Mouse (Mus musculus) thymus, postnatal 25 days (tissue): ENCODE data around the gene Mlx.

Experiments
- DNase-seq: peaks from one replicate; pipeline ENCODE4 v3.0.0; 2022

The Mlx gene

GRCm38 (mm10) chr11:101086756-101087681 lies at the start of gene Mlx:
Gene Mlx (plus strand): TSS chr11:101087277.
- DNase-seq: peak; percentile 88

DNA sequence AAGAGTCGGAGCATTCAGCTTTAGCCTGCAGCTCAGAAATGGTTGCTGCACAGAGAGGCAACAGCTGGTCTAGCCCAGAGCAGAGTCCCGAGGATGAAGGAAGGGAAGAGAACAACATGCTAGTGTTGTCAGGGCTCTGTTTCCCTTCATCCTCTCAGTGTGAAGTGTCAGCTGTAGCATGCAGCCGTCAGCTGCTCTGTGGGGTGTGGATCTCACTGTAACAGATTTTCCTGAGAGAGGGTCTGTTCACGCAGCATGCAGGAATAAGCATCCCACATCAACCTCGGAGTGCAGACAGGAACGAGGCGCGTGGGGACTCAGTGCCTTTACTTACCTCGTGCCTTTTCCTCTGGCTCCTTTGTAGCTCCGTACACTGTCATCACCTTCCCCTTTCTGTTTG lies 49.3 kb upstream of the Mlx start:
- DNase-seq: no peak

- DNase-seq: peak; percentile 41
Measured at GRCm38 (mm10) chr11:101045826-101046225, 41.3 kb upstream of the Mlx start.

GRCm38 (mm10) chr11:101046440-101046839 lies 40.6 kb upstream of the Mlx start:
- DNase-seq: peak; percentile 55

GRCm38 (mm10) chr11:101047502-101047901 lies 39.6 kb upstream of the Mlx start:
- no peak for DNase-seq

DNA sequence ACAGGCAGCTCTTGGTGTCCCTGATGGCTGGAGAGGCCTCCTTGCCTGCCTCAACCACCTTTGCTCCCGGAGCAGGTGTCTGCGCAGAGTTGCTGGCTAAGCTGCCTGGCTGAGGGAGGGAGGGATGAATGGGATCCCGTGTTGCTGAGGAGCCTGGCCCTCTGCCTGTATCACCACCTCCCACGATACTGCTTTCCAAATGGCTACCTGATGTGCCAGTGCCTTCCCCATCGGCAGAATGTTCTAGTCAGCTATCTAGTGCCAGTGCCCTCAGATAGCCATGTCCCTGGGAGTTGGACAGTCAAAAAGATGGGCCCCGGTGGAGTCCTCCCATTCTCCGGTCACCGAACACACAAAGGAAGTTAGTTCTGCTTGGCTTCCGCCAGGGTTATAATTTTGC lies 36.7 kb upstream of the Mlx start:
- no peak for DNase-seq

GRCm38 (mm10) chr11:101051051-101051493 lies 36.0 kb upstream of the Mlx start:
- DNase-seq: no peak

- no peak for DNase-seq
Measured at GRCm38 (mm10) chr11:101051617-101052016, 35.5 kb upstream of the Mlx start.

- no peak for DNase-seq
Measured at GRCm38 (mm10) chr11:101052751-101053473, 34.2 kb upstream of the Mlx start.

DNA sequence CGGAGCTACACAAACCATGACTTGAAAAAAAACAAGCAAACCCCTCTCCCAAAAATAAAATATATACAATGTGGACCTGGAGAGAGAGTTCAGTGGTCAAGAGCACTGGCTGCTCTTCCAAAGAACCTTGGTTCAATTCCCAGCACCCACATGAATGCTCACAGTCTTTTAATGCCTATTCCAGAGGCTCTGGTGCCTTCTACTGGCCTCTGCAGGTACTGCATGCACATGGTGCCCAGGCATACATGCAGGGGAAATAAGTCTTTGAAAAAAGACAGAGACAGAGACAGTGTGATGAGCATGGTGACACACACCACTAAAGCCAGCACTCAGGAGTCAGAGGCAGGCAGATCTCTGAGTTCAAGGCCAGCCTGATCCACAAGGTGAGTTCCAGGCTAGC lies 33.1 kb upstream of the Mlx start:
- peak; percentile 54 for DNase-seq

- DNase-seq: no peak
Measured at GRCm38 (mm10) chr11:101055418-101055817, 31.7 kb upstream of the Mlx start.

GRCm38 (mm10) chr11:101056885-101057284 lies 30.2 kb upstream of the Mlx start:
- no peak for DNase-seq

DNA sequence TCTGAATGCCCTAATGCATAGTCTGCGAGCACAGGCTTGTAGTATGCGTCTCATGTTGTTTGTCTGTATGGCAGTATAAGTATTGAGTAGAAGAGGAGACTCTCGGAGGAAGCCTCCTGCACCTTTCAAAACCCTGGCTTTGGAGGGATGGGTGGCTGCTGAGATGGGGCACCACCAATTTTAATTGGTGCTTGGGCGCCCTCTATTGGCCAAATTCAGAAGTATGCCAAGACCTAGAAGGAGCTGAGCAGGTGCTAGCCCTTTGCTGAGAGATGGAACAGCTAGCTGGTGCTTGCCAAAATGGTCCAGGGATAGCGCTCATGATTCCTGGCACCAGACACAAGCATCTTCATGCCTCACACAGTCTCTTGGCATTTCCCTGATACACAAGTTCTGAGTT lies 29.2 kb upstream of the Mlx start:
- DNase-seq: peak; percentile 92

DNA sequence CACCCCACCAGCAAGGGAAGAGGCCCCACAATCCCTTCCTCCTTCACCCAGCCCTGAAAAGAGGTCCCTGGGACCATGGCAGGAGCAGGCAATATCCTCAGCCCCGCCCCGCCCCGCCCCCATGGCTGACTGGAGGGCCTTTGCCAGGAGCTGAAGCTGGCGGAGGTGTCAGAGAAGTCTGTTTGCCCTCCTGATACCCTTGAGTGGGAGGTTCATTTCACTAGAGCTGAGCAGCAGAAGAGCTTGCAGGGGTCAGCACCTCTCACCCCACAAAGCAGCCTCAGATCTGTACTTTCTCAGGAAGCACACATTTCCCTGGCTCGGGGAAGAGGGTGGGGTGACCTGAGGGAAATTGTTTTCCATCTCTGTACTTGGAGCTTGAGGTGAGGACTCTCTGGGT lies 28.4 kb upstream of the Mlx start:
- no peak for DNase-seq

DNA sequence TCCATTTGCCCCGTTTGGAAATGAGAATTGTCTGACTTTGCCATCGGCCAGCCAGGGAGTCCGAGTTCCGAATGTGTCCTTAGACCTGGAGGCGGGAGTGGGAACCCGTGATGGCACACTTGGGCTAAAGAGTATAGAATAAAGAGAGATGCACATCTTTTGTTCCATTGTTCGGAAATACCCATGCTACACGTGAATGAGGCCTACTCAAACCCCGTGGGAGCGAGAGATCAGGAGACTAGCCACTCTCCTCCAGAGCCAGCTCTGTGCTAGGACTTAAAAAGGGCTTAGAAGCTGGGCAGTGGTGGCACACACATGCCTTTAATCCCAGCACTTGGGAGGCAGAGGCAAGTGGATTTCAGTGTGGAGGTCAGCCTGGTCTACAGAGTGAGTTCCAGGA lies 27.6 kb upstream of the Mlx start:
- DNase-seq: no peak

DNA sequence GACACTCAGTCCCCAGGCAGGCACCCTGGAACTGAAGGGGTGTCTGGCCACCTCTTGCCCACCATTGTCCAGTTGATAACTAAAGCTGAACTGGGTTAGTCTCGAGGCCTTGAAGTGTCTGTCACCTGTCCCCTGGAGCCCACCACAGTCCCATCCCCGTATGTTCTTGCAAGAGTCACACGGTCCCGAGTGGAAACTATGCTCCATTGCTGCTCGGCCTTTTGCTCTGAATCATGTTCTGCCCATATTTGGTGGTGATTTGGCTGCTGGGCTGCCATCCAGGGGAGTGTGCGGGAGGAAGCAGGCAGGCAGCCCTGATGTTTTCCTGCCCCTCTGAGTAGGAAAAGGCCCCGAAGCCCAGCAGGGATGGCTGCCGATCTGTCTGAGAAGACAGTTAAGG lies 27.0 kb upstream of the Mlx start:
- no peak for DNase-seq

DNA sequence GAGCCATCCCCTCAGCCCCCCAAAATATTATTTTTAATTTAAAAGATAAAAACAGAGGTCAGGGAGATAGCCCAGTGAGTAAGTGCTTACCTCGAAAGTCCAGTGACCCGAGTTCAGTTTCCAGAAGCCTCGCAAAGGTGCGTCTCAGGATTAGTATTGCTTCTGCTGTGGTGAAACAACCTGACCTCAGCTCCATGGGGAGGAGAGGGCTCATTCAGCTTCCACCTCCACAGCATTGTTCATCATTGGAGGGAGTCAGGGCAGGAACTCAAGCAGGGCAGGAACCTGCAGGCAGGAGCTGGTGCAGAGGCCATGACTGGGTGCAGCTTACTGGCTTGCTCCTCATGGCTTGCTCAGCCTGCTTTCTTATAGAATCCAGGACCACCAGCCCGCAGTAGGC lies 26.0 kb upstream of the Mlx start:
- DNase-seq: no peak

GRCm38 (mm10) chr11:101062165-101062884 lies 24.8 kb upstream of the Mlx start:
- no peak for DNase-seq

DNA sequence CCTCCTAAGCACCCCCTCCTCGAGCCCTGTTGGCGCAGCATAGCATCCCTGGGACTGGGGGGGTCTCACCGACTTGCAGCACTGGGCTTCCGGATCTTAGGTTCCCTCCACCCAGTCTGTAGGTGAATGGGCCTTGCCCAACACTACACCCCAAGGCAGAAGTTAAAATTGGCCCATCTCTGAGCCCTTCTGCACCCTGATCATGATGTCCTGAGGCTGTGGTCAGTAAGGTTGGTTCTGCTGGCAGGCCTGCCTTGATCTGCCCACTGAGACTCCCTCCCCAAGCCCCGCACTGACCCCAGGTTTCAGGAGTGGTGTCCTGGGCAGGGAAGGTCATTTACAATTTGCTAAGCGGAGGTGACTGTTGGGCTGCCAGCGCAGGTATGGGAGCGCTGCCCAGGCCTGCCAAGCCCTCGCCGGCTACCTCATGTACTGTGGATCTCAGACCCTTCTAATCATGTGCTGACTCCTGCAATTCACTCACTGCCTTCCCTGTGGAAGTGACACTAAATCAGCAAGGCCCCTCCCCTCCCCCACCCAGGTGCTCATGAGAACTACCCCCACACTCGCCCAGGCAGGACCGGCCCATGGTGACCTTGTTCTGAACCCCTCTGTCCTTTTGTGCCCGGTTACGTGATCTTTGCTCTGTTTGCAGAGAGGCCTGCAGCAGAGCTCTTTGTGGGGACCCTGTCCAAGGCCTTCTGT lies 24.0 kb upstream of the Mlx start:
- no peak for DNase-seq

- peak; percentile 88 for DNase-seq
Measured at GRCm38 (mm10) chr11:101063676-101064327, 23.3 kb upstream of the Mlx start.

DNA sequence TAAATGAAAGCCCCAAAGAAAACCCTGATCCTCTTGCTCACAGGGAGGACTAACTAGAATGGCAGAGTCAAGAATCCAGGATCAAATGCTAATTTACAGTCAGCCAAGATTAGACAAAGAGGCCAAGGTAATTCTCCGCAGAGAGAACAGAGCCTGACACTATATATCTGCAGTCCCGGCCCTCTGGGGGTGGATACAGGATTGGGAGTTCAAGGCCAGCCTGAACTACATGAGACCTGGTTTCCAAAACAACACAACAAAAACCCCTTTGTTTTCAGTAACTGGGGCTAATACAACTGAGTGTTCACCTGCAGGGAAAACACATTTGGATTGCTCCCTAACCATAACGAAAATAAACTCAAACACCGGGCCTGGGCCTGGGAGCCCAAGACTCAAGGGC lies 22.6 kb upstream of the Mlx start:
- no peak for DNase-seq

GRCm38 (mm10) chr11:101065002-101065401 lies 22.1 kb upstream of the Mlx start:
- DNase-seq: no peak
